Mouse (Mus musculus): ENCODE measurements around the gene Olfr706. TPM values are rescaled to one million over a fixed set of nuclear protein-coding genes. Genes with fewer than 3 reads are reported as not detected.
"Not testable (repeated sequence)": the region's sequence is repeated elsewhere in the genome, so short reads cannot be mapped to it uniquely, and the experiment has no call there.

The Olfr706 gene
- not detected for total RNA-seq (2018; cell fraction: chromatin; rRNA removed)
- total RNA-seq (2018; cell fraction: cytosol; rRNA removed) = not detected
- not detected for total RNA-seq (2018; cell fraction: nucleus; rRNA removed)
- polyA plus RNA-seq (2018) = not detected in 3 replicates

GRCm38 (mm10) chr7:106888062-106888461 is at the start of gene Olfr706:
Gene Olfr706 (minus strand): TSS chr7:106888162.
- WGBS (ENCODE audit: missing documents) = 96% methylated on average over 2 of the region's 2 CpGs
- Histone ChIP-seq H3K36me3 (ENCODE audit: inconsistent target) (no peaks in the 10 kb centered on the region), H3K27ac (no peak within 1 kb of the TSS), H3K79me2 (ENCODE audit: inconsistent target) (no peaks in the 10 kb centered on the region), H3K4me3 (ENCODE audit: inconsistent target) (no peak within 1 kb of the TSS)

GRCm38 (mm10) chr7:106932119-106932518 is 44.2 kb upstream of the Olfr706 start, which contains the start of gene Olfr709-ps1:
Gene Olfr709-ps1 (minus strand): TSS chr7:106932219.
- Histone ChIP-seq H3K36me3 (ENCODE audit: inconsistent target) (no peaks in the 10 kb centered on the region), H3K4me3 (ENCODE audit: inconsistent target) (no peak within 1 kb of the TSS), H3K79me2 (ENCODE audit: inconsistent target) (no peaks in the 10 kb centered on the region), H3K27ac (no peak within 1 kb of the TSS)

GRCm38 (mm10) chr7:106920961-106921360 is 33.0 kb upstream of the Olfr706 start:
- WGBS (ENCODE audit: missing documents) = 83% methylated on average over 2 of the region's 7 CpGs
- not testable (repeated sequence) for H3K4me3 ChIP-seq (ENCODE audit: inconsistent target); H3K27ac ChIP-seq; H3K79me2 ChIP-seq (ENCODE audit: inconsistent target); H3K36me3 ChIP-seq (ENCODE audit: inconsistent target)

- H3K4me3 ChIP-seq (ENCODE audit: inconsistent target) = no peak within 1 kb of the TSS
- H3K79me2 ChIP-seq (ENCODE audit: inconsistent target) = no peaks in the 10 kb centered on the region
- H3K27ac ChIP-seq = no peak within 1 kb of the TSS
- H3K36me3 ChIP-seq (ENCODE audit: inconsistent target) = no peaks in the 10 kb centered on the region
- WGBS (ENCODE audit: missing documents) = 60% methylated on average over 2 of the region's 2 CpGs
Observed at GRCm38 (mm10) chr7:106907676-106908075, 19.7 kb upstream of the Olfr706 start, which contains the start of gene Olfr1532-ps1. Gene Olfr1532-ps1 (plus strand): TSS chr7:106908001.

GRCm38 (mm10) chr7:106901141-106901540 is 13.2 kb upstream of the Olfr706 start, which contains the start of gene Olfr707:
Gene Olfr707 (minus strand): TSS chr7:106901241.
- H3K4me3 ChIP-seq (ENCODE audit: inconsistent target); H3K27ac ChIP-seq; H3K79me2 ChIP-seq (ENCODE audit: inconsistent target); H3K36me3 ChIP-seq (ENCODE audit: inconsistent target): not testable (repeated sequence)
- WGBS (ENCODE audit: missing documents) = 91% methylated on average over 3 of the region's 3 CpGs

GRCm38 (mm10) chr7:106876791-106877190 is 11.2 kb downstream of the Olfr706 start, which contains the start of gene Olfr705:
Gene Olfr705 (minus strand): TSS chr7:106876891.
- Histone ChIP-seq H3K79me2 (ENCODE audit: inconsistent target) (no peaks in the 10 kb centered on the region), H3K4me3 (ENCODE audit: inconsistent target) (no peak within 1 kb of the TSS), H3K36me3 (ENCODE audit: inconsistent target) (no peaks in the 10 kb centered on the region), H3K27ac (no peak within 1 kb of the TSS)
- 86% methylated on average over 3 of the region's 3 CpGs for WGBS (ENCODE audit: missing documents)

GRCm38 (mm10) chr7:106862885-106863284 is 25.1 kb downstream of the Olfr706 start, which contains the start of gene Olfr704:
Gene Olfr704 (plus strand): TSS chr7:106863185.
- Histone ChIP-seq H3K79me2 (ENCODE audit: inconsistent target) (no peaks in the 10 kb centered on the region), H3K27ac (no peak within 1 kb of the TSS), H3K36me3 (ENCODE audit: inconsistent target) (no peaks in the 10 kb centered on the region), H3K4me3 (ENCODE audit: inconsistent target) (no peak within 1 kb of the TSS)

- H3K36me3 ChIP-seq (ENCODE audit: inconsistent target) = no peaks in the 10 kb centered on the region
- WGBS (ENCODE audit: missing documents) = 91% methylated on average over 2 of the region's 2 CpGs
- no peak within 1 kb of the TSS for H3K27ac ChIP-seq
- no peak within 1 kb of the TSS for H3K4me3 ChIP-seq (ENCODE audit: inconsistent target)
- no peaks in the 10 kb centered on the region for H3K79me2 ChIP-seq (ENCODE audit: inconsistent target)
Observed at GRCm38 (mm10) chr7:106843060-106843459, 44.9 kb downstream of the Olfr706 start, which contains the start of gene Olfr703. Gene Olfr703 (plus strand): TSS chr7:106843360.

GRCm38 (mm10) chr7:106833793-106834192 is 54.2 kb downstream of the Olfr706 start, which contains the start of gene Olfr702:
Gene Olfr702 (minus strand): TSS chr7:106833893.
- Histone ChIP-seq H3K27ac (no peak within 1 kb of the TSS), H3K79me2 (ENCODE audit: inconsistent target) (no peaks in the 10 kb centered on the region), H3K36me3 (ENCODE audit: inconsistent target) (no peaks in the 10 kb centered on the region), H3K4me3 (ENCODE audit: inconsistent target) (no peak within 1 kb of the TSS)

Other genes starting within 250 kb of the Olfr706 start
- gene Olfr693, start 207.6 kb downstream of the Olfr706 start, polyA plus RNA-seq (2018) = not detected in 3 replicates
- not detected in 3 replicates for gene Olfr694, start 196.3 kb downstream of the Olfr706 start, polyA plus RNA-seq (2018)
- gene Olfr695, start 171.8 kb downstream of the Olfr706 start, polyA plus RNA-seq (2018) = not detected in 3 replicates
- not detected in 3 replicates for gene Olfr697, start 145.7 kb downstream of the Olfr706 start, polyA plus RNA-seq (2018)
- gene Olfr698, start 132.8 kb downstream of the Olfr706 start, polyA plus RNA-seq (2018) = not detected in 3 replicates
- not detected in 3 replicates for gene Olfr699, start 95.0 kb downstream of the Olfr706 start, polyA plus RNA-seq (2018)
- gene Olfr700, start 79.3 kb downstream of the Olfr706 start, polyA plus RNA-seq (2018) = not detected in 3 replicates
- not detected in 3 replicates for gene Olfr701, start 74.0 kb downstream of the Olfr706 start, polyA plus RNA-seq (2018)
- gene Olfr702, start 54.3 kb downstream of the Olfr706 start, polyA plus RNA-seq (2018) = not detected in 3 replicates
- not detected in 3 replicates for gene Olfr703, start 44.8 kb downstream of the Olfr706 start, polyA plus RNA-seq (2018)
- not detected in 3 replicates for gene Olfr704, start 25.0 kb downstream of the Olfr706 start, polyA plus RNA-seq (2018)
- gene Olfr705, start 11.3 kb downstream of the Olfr706 start, polyA plus RNA-seq (2018) = not detected in 3 replicates
- gene Olfr707, start 13.1 kb upstream of the Olfr706 start, polyA plus RNA-seq (2018) = not detected in 3 replicates
- not detected in 3 replicates for gene Olfr1532-ps1, start 19.8 kb upstream of the Olfr706 start, polyA plus RNA-seq (2018)
- gene Olfr709-ps1, start 44.1 kb upstream of the Olfr706 start, polyA plus RNA-seq (2018) = not detected in 3 replicates
- not detected in 3 replicates for gene Olfr710, start 60.1 kb upstream of the Olfr706 start, polyA plus RNA-seq (2018)
- gene Olfr6, start 75.8 kb upstream of the Olfr706 start, polyA plus RNA-seq (2018) = not detected in 3 replicates
- not detected in 3 replicates for gene Olfr711, start 87.3 kb upstream of the Olfr706 start, polyA plus RNA-seq (2018)
- gene Olfr2, start 117.9 kb upstream of the Olfr706 start, polyA plus RNA-seq (2018) = not detected in 3 replicates
- not detected in 3 replicates for gene Olfr713, start 143.0 kb upstream of the Olfr706 start, polyA plus RNA-seq (2018)
- gene Olfr714, start 182.8 kb upstream of the Olfr706 start, polyA plus RNA-seq (2018) = not detected in 3 replicates
- not detected in 3 replicates for gene Olfr17, start 205.1 kb upstream of the Olfr706 start, polyA plus RNA-seq (2018)
- gene Olfr715b, start 222.2 kb upstream of the Olfr706 start, polyA plus RNA-seq (2018) = not detected in 3 replicates
- not detected in 3 replicates for gene Olfr715, start 242.9 kb upstream of the Olfr706 start, polyA plus RNA-seq (2018)